Mouse (Mus musculus) ovary, postnatal 10 days (tissue): ENCODE measurements around the gene Mgll.

Experiments used
- DNase-seq: peaks from one replicate; pipeline ENCODE4 v3.0.0; 2022; ENCODE audit warnings: low spot score

Gene Mgll

GRCm38 (mm10) chr6:88770981-88771380, 46.8 kb downstream of the Mgll start:
- DNase-seq: no peak

DNA sequence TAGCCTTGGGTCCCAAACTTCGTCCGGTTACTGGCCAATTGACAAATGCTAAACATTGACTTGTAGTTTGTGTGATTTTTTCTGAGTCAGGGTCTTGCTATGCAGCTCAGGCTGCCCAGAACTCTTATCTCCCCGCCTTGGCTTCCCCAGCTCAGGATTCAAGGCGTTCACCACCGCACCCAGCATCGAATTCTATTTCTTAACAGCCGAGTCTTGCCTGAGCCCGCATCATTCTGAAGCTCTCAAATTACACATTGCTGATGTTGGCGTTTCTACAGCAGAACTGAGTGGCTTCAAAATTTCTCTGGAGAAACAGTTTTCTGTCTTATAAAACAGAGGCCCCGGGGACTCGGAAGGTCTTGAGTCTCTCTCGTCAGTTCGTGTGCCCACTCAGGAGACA, 47.8 kb downstream of the Mgll start:
- no peak for DNase-seq

DNA sequence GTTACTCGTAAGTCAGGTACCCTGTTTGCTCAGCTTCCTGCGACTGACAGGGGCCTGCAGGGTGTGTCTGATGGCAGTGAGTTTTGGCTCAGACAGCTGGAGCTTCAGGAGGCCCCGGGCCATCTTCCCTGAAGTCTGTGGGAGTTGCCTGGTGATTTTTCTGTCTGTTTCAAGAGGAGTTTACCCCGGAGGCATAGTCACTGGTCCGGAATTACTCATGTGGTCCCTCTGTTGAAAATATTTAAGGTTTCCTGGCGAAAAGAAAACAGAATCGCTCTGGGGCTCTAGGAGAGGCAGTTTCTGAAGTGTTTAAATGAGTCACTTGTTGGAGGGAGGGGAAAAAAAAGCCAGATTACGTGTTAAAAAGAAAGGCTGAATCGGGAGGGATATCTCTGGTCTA, 49.8 kb downstream of the Mgll start:
- DNase-seq: no peak

- no peak for DNase-seq
Measured at GRCm38 (mm10) chr6:88775267-88775666, 51.1 kb downstream of the Mgll start.

- DNase-seq: no peak
Measured at GRCm38 (mm10) chr6:88776336-88776923, 52.2 kb downstream of the Mgll start.

DNA sequence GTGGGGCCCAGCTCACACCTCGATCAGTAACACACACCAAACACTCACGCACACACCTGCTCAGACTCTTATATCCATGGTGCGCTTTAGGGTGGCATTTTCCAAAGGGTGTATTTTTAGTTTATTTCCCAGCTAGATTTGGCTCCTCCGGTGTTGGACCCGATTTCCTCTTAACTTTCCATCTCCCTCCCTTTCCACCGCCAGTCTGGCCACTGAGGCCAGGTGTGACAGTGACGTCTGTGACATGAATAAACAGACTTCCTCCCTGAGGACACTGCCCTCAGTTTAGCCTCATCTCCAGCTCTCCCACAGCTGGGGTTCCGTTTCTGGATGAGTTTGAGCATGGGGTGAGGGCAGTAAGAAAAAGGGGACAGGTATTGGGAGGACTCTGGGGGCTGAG, 52.8 kb downstream of the Mgll start:
- no peak for DNase-seq

- no peak for DNase-seq
Measured at GRCm38 (mm10) chr6:88778047-88778688, 54.0 kb downstream of the Mgll start.

DNA sequence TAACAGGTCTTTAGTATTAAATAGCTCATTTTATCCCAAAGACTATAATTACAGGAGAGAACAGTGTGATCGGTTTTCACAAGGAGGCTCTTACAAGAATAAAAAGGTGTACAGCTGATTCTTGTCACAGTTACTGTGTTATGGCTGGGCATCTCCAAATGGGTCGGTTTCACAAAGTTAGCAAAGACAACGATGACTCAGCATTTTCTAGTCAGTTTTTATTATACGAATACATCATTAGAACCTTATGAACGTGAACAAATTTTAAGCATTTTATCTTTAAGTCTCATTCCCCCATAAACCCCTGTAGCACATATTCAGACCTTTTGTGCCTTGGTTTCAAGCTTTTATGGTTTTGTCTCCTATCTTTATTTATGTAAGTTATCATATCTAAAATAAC, 55.5 kb downstream of the Mgll start:
- no peak for DNase-seq

DNA sequence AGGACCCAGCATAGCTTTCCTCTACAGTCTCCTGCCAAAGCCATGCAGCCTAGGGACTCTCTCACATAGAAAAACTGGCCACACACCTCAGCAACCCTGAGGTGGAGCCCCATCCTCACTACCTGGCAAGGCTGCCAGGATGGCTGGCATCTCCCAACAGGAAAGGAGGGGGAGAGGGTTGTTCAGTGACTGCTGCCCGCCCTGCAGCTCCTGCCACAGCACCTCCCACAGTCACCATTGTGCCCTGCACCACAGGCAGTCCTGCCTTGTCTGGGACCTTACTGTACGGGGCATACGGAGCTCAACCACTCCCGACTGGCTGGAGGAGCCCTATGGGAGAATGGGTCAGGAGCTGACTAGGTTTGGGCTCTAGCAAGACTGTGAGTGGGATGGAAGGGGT, 57.7 kb downstream of the Mgll start:
- DNase-seq: no peak

DNA sequence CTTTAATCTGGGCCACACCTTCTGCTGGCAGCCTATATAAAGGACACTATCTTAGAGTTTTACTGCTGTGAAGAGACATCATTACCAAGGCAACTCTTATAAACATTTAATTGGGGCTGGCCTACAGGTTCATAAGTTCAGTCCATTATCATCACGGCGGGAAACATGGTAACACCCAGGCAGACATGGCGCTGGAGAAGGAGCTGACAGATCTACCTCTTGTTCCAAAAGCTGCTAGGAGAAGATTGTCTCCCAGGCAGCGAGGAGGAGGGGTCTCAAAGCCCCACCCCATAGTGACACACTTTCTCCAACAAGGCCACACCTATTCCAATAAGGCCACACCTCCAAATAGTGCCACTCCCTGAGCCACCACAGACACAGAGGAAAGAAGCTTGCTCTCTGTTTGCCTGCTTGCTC, 58.8 kb downstream of the Mgll start:
- DNase-seq: no peak

- DNase-seq: no peak
Measured at GRCm38 (mm10) chr6:88784691-88785173, 60.5 kb downstream of the Mgll start.

DNA sequence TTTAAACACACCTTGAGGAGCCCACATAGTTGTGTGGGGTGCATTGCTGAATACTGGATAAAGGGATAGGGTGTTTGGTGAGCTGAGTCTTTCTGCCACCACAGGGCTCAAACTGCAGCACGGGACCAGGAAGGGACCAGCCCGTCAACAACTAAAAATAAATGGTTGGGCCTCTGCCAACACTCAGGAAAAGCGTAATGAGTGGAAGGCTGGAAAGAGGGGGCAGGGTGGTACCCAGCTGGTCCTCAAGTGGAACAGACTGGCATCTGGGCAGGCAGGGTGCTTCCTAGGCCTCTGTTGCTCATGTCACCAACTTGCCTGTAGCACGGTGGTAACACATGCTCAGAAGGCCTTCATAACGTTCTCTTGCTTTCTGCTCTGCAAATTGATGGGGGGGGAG, 61.1 kb downstream of the Mgll start:
- no peak for DNase-seq

DNA sequence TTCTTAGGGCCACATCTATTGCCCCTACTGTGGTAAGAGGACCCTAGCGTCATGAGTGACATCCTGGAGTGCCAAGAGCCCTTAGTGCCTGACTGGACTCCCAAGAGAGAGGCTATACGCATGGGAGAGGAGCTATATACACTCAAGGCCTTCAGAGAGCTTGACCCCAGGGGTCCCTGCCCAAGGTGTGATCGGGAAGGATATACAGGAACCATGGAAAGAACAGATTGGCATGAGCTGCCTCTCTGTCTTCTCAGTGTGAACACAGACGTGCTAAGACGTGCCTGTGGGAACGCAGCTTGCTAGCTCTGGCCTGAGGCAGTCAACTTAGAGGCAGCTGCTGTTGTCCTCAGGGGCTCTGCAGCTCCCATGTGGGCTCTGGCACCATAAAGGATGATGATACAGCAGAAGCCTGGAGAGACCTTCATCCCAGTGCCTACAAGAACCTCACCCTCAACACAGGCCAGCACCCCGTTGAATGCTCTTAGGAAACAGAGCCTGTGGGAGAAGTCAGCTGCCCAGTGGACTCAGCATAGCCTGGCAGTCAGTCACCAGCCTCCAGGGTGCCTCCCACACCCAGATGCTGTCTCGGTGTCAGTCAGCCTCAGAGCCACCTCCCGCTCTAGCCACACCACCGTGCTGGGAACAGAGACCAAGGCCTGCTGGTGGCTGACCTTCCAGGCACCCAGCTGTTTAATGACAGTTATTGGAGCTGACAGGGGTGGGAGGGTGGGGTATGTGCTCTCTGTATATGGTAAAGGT, 61.8 kb downstream of the Mgll start:
- no peak for DNase-seq

DNA sequence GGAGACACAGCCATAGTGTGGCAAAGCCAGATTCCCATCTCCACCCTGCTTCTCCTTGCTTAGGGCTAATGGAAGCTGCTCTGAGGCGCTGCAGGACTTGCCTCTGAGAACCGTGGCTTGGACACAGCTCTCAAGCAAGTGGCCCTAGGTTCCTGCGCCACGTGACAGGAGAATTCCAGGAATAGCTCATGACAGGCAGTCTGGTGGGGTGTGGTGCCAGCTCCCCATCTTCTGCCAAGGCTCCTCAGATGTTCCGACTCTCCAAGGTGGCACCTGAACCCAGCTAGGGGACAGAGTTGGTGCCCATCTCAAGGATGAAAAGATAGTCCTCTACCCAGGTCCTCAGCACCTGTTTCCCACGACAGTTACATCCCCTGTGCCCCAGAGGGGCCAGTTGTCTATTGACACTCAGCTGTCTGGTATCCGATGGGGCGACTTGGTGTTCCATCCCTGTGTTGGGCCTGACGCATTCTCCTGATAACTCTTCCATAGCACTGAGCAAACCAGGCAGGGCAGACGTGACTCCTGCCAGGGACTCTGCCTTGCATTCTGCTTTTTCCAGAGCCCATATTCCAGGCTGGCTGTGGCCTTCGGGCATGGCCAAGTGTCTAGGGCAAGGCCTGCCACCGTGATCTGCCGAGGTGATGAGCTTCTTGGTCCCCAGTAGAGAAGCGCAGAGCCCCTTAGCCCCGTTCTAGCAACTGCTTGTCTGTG, 62.7 kb downstream of the Mgll start:
- no peak for DNase-seq

DNA sequence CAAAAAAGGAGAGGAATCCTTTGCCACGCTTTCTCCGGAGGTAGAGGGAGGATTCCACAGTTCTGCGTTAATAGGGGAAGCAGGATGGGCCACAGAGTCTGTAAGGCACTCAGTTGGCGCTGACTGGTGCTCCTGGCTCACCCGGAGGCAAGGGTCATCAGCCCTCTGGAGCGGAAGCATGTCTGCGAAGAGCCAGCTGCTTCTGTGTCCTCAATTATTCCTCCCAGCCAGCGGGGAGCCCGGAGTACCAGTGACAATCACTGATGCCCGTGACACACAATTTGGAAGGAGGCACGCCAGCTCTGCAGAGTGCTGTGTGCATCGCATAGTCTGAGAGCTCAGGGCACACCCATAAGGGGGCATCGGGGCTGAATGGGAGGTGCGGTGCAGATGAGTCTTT, 63.3 kb downstream of the Mgll start:
- DNase-seq: no peak

- DNase-seq: no peak
Measured at GRCm38 (mm10) chr6:88788219-88788618, 64.0 kb downstream of the Mgll start.

- no peak for DNase-seq
Measured at GRCm38 (mm10) chr6:88791299-88791698, 67.1 kb downstream of the Mgll start.

GRCm38 (mm10) chr6:88792147-88792691, 68.0 kb downstream of the Mgll start:
- DNase-seq: no peak

DNA sequence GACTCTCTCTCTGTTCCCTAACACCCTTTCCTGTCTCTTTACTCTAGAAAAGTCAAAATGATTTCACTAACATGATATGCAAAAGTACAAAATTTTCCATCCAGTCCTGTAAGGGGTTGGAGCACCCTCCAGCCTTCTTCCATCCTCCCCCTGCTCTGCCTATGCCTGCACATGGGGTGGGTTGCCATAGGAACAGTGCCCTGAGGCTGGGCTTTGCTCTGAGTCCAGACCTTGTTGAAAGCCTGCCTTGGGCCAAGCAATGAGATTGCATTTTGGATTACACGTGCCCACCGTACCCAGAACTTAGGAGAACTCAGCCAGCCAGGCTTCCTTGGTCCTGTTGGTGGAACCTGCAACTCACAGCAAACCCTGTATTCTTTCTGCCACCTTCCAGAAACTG, 69.0 kb downstream of the Mgll start:
- no peak for DNase-seq

- DNase-seq: no peak
Measured at GRCm38 (mm10) chr6:88793872-88794271, 69.7 kb downstream of the Mgll start.

GRCm38 (mm10) chr6:88794561-88794971, 70.4 kb downstream of the Mgll start:
- no peak for DNase-seq

DNA sequence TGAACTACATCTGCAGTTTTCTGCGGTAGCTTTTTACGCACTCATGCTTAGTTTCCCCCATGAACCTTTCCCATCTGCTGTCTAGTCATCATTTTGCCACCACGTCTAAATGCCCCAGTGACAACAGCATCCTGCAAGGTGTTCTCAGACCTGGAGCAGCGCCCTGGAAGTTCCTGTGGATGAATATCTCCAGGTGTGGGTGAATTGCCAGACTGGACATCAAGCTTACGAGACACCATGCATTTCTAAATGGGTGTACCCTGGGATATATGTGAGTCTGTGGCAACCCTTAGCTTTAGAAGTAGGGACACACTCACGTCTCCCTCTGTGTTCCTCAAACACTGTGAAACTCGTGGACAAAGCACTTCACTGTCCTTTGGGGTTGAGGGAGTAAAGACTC, 76.0 kb downstream of the Mgll start:
- DNase-seq: no peak
